Mouse (Mus musculus) frontal cortex, adult (tissue): ENCODE data around the gene Zfp40.
A peak's percentile ranks its signal among the peaks of the same experiment; 100 is the strongest.
"Not testable (repeated sequence)": the region's sequence is repeated elsewhere in the genome, so short reads cannot be mapped to it uniquely, and the experiment has no call there.

Experiments used
- ATAC-seq: cut with Nextera tagmentation; 2 replicates; pipeline ENCODE4 v1.9.2; 2017; ENCODE audit warnings: mild to moderate bottlenecking, moderate library complexity, mixed read lengths; ENCODE audit not compliant: low TSS enrichment

The Zfp40 gene

DNA sequence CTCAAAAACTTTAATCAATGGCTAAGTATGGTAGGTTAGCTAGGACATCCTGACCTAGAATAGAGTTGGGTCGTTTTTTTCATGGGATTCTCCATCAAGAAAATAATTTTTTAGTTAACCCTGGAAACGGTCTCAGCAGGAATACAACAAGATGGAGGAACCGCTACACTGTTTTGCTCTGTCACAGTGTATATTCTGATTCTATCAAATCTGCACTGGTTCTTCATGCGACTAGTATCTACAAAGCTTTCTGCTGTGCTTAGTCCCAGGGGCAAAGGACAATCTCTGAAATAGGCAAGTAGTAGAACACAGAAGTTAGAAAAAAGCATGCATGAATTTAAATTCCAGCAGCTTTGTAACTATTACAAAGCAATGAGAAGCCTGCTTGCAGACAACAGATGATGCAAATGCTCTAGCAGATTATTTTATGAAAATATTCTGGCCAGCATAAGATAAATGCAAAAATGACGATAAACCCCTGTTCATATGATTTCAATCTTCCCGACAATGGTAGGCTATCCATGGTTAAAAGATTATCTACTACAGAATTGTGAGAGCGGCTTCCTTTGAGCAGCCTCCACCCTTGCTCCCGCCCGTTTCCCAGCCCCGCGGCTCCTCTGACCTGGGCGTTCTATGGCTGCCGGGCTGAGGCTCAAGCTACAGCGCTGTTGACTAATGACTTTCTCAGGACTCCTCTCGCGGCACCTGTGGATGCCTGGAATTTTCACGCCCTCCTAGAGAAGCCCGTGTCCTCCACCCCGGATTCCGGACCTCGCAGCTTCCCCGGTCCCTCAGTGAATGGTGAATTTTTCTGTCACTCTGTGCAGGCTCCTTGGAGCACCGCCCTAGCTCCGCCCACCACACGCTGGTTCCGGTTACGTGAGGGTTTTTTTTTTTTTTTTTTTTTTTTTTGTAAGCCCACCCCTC is at the start of gene Zfp40:
Gene Zfp40, minus strand, starts transcription at position 800 of the 927 bp plus-strand sequence.
- peak; percentile 99 for ATAC-seq

DNA sequence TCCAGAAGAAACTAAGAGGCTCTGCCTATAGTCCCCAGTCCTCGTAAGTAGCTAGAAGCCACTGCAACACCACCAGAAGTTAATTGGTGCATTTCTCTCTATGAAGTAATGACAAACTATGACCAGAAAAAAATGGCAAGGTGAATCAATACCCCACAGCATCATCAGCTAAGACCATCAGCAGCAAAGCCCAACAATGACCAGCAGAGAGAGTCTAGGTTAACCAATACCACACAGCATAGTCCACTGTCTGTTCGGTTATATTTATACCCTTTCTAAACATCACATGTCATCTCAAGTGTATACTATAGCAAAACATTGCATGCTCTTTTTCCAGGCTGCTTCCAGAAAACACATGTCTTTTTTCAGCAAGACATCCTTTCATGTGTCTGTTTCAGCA is 25.3 kb upstream of the Zfp40 start:
- no peak for ATAC-seq

DNA sequence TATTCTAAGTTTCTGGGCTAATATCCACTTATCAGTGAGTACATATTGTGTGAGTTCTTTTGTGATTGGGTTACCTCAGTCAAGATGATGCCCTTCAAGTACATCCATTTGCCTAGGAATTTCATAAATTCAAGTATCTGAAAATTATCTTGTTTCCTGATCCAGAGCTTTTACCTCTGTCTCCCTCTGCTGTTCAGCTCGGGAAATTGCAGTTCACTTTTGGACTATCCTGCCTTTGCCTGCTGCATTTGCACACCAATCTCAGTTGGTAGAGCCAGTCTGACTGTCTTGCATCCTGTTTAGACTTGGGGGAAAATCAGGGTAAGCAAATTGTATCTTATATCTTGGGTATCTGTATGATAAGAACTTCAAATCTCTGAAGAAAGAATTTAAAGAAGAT is 6.8 kb upstream of the Zfp40 start:
- not testable (repeated sequence) for ATAC-seq

DNA sequence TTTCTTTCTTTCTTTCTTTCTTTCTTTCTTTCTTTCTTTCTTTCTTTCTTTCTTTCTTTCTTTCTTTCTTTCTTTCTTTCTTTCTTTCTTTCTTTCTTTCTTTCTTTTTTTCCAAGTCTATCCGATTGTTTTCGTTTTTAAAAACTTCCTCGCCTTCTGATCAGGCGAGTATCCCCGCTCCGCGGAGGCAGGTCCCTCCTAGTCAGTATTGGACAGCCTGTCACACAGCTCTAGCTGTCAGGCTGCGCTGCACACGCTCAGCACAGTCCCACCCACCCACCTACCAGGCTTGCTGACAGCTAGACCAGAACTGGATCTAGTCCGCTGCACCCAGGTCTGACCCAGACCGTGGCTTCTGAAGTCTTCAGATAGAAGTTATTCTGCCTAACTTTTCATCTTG is 389 bp upstream of the Zfp40 start:
- ATAC-seq = peak; percentile 87

DNA sequence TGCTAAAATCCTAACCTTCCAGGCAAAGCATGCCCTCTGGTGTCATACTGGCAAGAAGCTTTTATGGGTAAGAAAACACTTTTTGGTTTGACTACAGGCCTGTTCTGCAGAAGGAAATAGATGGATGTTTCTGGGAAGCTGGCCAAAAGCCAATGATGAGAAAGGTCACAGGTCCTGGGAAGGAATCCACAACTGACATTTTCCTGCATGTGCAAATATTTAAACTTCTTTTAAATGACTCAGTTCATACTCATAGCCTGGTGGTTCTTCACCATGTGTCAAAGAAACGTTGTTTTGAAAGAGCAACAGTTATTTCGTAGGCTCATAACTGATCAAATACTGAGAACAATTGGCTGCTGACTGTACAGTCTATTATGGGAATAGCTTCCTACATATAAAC is 5.4 kb downstream of the Zfp40 start:
- ATAC-seq = no peak
